Mouse (Mus musculus): ENCODE measurements around the gene Epha6.

Epha6 gene

DNA sequence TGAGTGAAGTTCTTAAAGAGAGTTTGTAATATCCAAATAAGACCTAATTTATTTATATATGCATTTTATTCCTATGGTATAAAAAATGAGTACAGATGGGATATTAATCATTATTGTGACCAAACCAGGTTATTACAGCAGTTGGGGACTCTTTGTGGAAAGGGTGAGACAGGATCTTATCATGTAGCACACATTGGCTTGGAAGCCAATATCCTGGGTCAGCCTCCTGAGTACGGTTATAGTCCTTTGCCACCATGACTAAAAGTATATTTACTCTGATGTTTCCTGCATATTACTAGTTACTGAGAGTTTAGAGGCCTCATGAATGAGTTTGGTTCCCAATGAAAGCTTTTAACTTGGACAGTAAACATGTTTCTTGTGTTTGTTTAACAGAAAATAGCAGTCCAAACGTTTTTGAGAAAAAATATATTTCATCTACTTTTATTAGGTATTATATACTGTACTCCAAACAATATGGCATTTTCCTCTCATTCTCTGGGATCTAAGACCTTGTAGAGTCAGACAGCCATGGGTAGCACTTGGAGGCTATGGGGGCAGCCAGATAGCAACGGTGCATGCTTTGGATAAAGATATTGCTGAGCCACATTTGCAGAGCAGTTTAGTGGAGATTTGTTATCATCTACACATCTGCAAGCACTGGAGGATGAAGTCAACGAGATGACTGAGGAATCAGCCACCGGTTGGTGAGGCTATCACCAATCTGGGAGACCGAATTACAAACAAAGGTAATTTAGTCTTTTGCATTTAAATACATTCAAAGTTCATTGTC, 340.4 kb downstream of the Epha6 start:
- DNase-seq = no peak

GRCm38 (mm10) chr16:60258151-60258635, 347.1 kb downstream of the Epha6 start:
- no peak for DNase-seq

DNA sequence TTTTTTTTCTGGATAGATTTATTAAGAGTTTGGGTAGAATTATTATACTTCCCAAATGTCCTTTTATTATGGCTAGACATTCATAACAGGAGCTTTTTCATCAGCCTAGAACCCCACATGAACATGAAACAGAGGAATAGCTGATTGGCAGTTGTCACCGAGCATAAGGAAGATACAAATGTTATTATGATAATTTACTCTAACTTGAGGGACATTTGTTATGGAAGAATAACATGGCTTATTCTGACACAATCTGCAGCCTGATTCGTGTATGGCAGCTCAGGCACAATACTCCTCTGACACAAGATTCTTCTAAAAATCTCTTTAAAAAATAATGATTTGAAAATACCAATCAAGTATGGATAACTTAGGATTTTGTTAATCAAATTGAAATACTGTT, 347.7 kb downstream of the Epha6 start:
- DNase-seq = no peak

GRCm38 (mm10) chr16:60257044-60257443, 348.3 kb downstream of the Epha6 start:
- DNase-seq = no peak

DNA sequence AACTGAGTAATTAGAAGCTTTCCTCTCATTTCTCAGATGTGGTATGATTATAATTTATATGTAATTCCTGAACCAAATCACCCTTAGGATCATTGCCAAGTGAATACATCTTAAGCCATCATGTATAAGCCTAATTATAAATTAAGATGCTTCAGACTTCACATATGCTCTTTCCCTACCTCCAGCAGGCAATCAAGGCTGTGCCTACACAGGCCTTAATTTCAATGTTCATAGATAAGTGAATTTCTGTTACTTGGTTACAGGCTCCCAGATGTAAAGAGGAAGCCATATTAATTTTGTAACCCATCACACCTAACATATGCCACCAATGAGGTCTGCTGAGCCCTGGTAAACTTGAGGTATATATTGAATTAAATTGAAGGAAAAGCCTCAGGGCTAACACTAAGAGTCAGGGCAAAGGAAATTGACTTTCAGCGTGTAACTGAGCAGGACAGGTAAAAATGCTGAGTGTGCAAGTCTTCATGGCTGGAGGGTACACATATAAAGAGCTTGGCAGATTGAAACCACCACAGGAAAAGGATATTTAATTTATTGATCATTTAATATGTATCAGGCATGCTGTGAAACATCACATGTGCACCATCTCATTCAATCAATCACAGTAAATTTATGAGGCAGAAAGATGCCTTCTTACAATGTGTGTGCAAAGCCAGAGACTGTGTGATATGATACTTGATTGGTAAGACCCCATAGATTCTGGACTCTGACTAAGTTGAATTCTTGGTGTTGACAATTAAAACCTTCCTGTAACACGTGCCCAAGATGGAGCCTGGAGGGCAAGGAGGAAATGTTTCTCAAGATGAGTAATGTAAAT, 365.8 kb downstream of the Epha6 start:
- no peak for DNase-seq

- DNase-seq = no peak
Observed at GRCm38 (mm10) chr16:60233985-60234766, 371.2 kb downstream of the Epha6 start.

GRCm38 (mm10) chr16:60232982-60233381, 372.3 kb downstream of the Epha6 start:
- no peak for DNase-seq

- no peak for DNase-seq
Observed at GRCm38 (mm10) chr16:60209151-60209550, 396.2 kb downstream of the Epha6 start.

- no peak for DNase-seq
Observed at GRCm38 (mm10) chr16:60175580-60175979, 429.8 kb downstream of the Epha6 start.

DNA sequence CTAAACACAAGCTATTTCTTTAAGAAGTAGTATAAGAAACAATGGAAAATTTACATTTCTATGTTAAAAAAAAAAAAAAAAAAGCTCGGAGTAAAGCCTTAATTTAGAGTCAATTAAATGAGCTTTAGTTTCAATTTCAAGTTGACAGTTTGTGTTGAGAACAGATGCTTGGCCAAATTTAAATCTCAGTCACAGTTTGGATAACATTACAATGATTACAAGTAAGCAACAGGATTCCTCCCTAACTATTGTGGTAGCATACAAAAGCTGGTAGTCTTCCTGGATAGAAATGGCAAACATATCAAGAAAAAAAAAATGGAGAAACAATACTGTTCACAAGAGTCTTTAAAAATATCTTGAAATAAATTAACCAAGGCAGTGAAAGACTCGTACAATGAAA, 452.9 kb downstream of the Epha6 start:
- DNase-seq = no peak

GRCm38 (mm10) chr16:60144370-60144769, 461.0 kb downstream of the Epha6 start:
- no peak for DNase-seq

DNA sequence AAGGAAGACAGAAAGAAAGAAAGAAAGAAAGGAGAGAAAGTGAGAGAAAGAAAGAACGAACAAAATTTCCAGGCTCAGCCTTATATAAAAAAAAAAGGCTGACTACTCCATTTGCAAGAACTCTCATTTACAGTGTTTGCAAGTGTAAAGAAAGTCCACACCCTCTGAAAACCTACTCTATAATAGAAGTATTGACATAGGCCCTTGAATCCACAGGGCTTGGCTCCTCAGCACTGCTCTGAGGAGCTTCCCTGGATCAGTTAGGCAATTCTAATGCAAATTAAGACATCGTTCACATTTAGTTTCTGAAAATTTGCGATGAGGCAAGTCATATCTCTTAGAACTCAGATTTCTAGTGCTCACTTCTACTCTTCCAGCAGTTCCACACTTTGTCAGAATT, 483.9 kb downstream of the Epha6 start:
- DNase-seq = no peak

DNA sequence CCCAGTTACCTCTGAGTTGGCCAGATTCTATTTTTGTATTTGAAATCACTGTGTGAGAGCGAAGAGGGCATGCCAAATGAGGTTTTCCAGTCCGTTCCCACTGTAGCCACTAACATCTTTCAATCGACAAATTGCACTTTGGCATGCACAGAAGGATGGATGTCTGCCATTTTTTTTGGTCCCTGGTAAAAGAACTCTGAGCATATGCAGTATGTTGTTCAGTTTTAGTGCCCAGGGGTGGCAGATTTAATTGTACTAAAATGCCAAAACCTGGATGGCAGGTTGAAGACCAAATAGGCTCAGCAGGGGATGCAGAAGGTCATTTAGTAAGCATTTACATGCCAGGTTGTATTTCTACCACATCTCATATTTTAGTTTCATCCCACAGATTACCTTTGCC, 503.1 kb downstream of the Epha6 start:
- peak; percentile 11 to 34 for DNase-seq

DNA sequence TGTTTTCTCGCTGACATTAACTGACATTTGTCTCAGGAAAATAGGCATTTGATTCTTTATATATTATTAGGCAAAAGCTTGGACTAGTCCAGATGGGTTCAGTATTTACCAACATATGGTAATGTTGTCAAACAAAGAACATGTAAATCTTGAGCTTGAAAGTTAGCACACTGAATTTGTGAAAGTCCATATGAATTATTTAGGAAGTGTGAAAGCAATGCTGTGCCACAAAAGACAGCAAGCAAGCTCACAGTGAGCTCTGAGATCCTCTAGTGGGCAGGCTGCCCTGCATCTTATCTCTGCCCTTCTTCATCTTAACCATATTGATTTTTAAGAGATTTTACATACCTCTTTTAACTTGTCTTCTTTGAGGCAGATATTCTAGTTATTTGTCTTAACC, 510.0 kb downstream of the Epha6 start:
- no peak for DNase-seq

GRCm38 (mm10) chr16:60086976-60087375, 518.4 kb downstream of the Epha6 start:
- no peak for DNase-seq

- DNase-seq = no peak
Observed at GRCm38 (mm10) chr16:60070457-60071112, 534.7 kb downstream of the Epha6 start.

GRCm38 (mm10) chr16:60043809-60044208, 561.5 kb downstream of the Epha6 start:
- DNase-seq = no peak

- no peak for DNase-seq
Observed at GRCm38 (mm10) chr16:60028381-60028780, 577.0 kb downstream of the Epha6 start.

GRCm38 (mm10) chr16:60006857-60007568, 598.3 kb downstream of the Epha6 start:
- no peak for DNase-seq

- no peak for DNase-seq
Observed at GRCm38 (mm10) chr16:59969816-59970215, 635.5 kb downstream of the Epha6 start.

DNA sequence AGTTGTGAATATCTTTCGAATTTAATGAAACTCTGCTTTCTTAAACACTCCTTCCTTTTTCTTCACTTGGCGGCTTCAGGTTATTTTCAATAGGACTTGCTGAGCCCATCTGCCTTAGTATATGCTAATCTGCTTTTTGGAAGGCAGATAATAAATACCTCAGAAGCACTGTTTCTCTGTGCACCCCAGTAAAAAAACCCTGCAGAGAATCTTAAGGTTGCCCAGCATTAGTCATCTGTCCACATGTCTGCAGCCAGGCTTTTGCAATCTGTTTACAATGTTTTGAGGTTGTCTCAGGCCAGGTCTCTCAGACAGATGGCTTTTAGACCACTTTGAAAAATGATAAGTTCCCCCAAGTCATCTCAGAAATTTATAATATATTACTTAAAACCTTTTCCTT, 649.6 kb downstream of the Epha6 start:
- DNase-seq = peak; percentile 5 to 12

DNA sequence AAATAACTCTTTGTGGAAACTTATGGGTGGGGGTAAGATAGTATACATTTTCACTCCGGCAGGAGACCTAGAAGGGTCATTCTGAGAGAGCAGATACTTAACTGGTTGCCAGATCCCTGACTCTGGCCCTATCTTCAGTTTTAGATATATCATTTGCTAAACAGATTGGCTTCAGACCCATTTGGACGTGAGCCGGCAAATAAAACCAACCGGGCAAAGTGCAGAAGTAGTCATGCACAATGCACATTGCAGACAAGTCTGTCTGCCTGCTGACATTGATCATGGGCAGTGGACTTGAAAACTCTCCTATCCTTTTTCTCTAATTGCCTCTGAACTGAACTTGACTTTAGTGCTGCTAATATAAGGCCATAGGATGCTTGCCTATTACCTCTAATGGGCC, 681.6 kb downstream of the Epha6 start:
- DNase-seq = no peak
